Mouse (Mus musculus) liver, embryonic 14.5 days (tissue): ENCODE data around the gene Trp53rka.

ENCODE experiments used
- CTCF ChIP-seq: IDR thresholded peaks from 2 replicates; pipeline ENCODE4 v1.5.1; 2016; ENCODE audit warnings: antibody characterized with exemption, low read depth, control low read depth
- EP300 ChIP-seq: IDR thresholded peaks from 2 replicates; pipeline ENCODE4 v1.6.1; 2016; ENCODE audit warnings: antibody characterized with exemption, low read depth

GRCm38 (mm10) chr2:165442981-165443380 lies 50.1 kb downstream of the Trp53rka start:
- no peak for TF ChIP-seq EP300
- TF ChIP-seq CTCF: no peak
